Mouse (Mus musculus) intestine, postnatal 0 days (tissue): ENCODE data around the gene Nelfa. TPM values are rescaled to one million over a fixed set of nuclear protein-coding genes. Genes with fewer than 3 reads are reported as not detected.

ENCODE experiments used
- ATAC-seq: fragments of 200-750 bp; cut with Nextera tagmentation; 2 replicates; pipeline ENCODE4 v1.8.0; 2017; ENCODE audit warnings: mild to moderate bottlenecking, moderate TSS enrichment, moderate library complexity
- H3K27ac ChIP-seq: fragments of 300-500 bp; sonication (generic); 2 replicates; pipeline ENCODE4 v1.5.1; 2014; ENCODE audit warnings: mild to moderate bottlenecking, low read depth, low read length, moderate library complexity
- H3K27me3 ChIP-seq: fragments of 300-500 bp; sonication (generic); replicated peaks from 2 replicates; pipeline ENCODE4 v1.6.1; 2014; ENCODE audit warnings: low read length, mixed read lengths; ENCODE audit not compliant: control insufficient read depth, insufficient read depth
- H3K36me3 ChIP-seq: fragments of 300-500 bp; sonication (generic); 2 replicates; pipeline ENCODE4 v1.6.1; 2014; ENCODE audit warnings: mild to moderate bottlenecking, moderate library complexity; ENCODE audit not compliant: control insufficient read depth, insufficient read depth
- H3K4me1 ChIP-seq: fragments of 300-500 bp; sonication (generic); replicated peaks from 2 replicates; pipeline ENCODE4 v1.6.1; 2014; ENCODE audit warnings: antibody characterized with exemption, low read length, mixed read lengths; ENCODE audit not compliant: control insufficient read depth, insufficient read depth
- H3K4me2 ChIP-seq: fragments of 300-500 bp; sonication (generic); replicated peaks from 2 replicates; pipeline ENCODE4 v1.6.1; 2014; ENCODE audit warnings: low read depth, mild to moderate bottlenecking, moderate library complexity
- H3K4me3 ChIP-seq: fragments of 300-500 bp; sonication (generic); 2 replicates; pipeline ENCODE4 v1.5.1; 2014; ENCODE audit warnings: low read depth, low read length
- H3K9ac ChIP-seq: fragments of 300-500 bp; sonication (generic); 2 replicates; pipeline ENCODE4 v1.6.1; 2014; ENCODE audit warnings: mild to moderate bottlenecking, low read depth, low read length
- H3K9me3 ChIP-seq: fragments of 300-500 bp; sonication (generic); 2 replicates; pipeline ENCODE4 v1.6.1; 2016; ENCODE audit warnings: mixed run types; ENCODE audit not compliant: control insufficient read depth
- CTCF ChIP-seq: sonication (generic); IDR thresholded peaks from 2 replicates; pipeline ENCODE4 v1.5.1; 2016; ENCODE audit warnings: low read depth, mild to moderate bottlenecking, control low read depth, antibody characterized with exemption, moderate library complexity
- WGBS: fragments of 180-500 bp; shearing (Covaris S2); extraction: QIAGEN DNeasy Blood & Tissue Kit; methylation state at CpG from one replicate; pipeline ENCODE4 v1.1.7; 2014; 5-methylcytosine and 5-hydroxymethylcytosine counted together
- microRNA-seq: library from miRNA; unstranded; fragments of <30 nt; microRNA quantifications from one replicate; pipeline ENCODE4, GENCODE M21; 2016
- polyA plus RNA-seq: library from polyadenylated mRNA; unstranded; fragments of >200 nt; fragmentation: Nextera tagmentation; extraction: Ambion mirVana; gene quantifications from 2 replicates; pipeline ENCODE4 v1.2.1, GENCODE M21; 2015

Gene Nelfa
- polyA plus RNA-seq, 1 experiment from 2014 or later: 19.1 TPM

- H3K36me3 ChIP-seq: peaks cover 22% of the 10 kb centered on the region; the same call in 1 of the 2 replicates
Observed at GRCm38 (mm10) chr5:33853086-33853485, 83.1 kb downstream of the Nelfa start.

GRCm38 (mm10) chr5:33851466-33851865 is 84.7 kb downstream of the Nelfa start:
- H3K9me3 ChIP-seq: no peaks in the 10 kb centered on the region
- no peak for TF ChIP-seq CTCF
- no peaks in the 10 kb centered on the region for H3K27me3 ChIP-seq
- H3K4me3 ChIP-seq: no peak overlapping the region
- no peak overlapping the region for H3K4me2 ChIP-seq
- H3K27ac ChIP-seq: no peak overlapping the region
- no peaks in the 10 kb centered on the region for H3K4me1 ChIP-seq
- H3K9ac ChIP-seq: no peak overlapping the region
- H3K36me3 ChIP-seq: peaks cover 12% of the 10 kb centered on the region
- 94% methylated on average over 4 of the region's 4 CpGs for WGBS
- no peak for ATAC-seq

More at GRCm38 (mm10) chr5:33853086-33853485, 83.1 kb downstream of the Nelfa start:
- no peak overlapping the region for H3K9ac ChIP-seq
- peak; percentile 46 for TF ChIP-seq CTCF
- 97% methylated on average over 1 of the region's 1 CpGs for WGBS
- no peak overlapping the region for H3K4me3 ChIP-seq
- no peak overlapping the region for H3K27ac ChIP-seq
- no peak overlapping the region for H3K4me2 ChIP-seq
- H3K9me3 ChIP-seq: no peaks in the 10 kb centered on the region
- no peak for ATAC-seq
- no peaks in the 10 kb centered on the region for H3K4me1 ChIP-seq
- H3K27me3 ChIP-seq: no peaks in the 10 kb centered on the region

Small RNA genes within 50 kb of the gene (microRNA-seq; reads per million reads assigned to microRNA genes)
- gene Mir7024: not detected

Other genes with a start within 250 kb of the Nelfa start
- gene Fgfr3, start 214.7 kb downstream of the Nelfa start, polyA plus RNA-seq: 2.6 and 3.5 TPM in 2 replicates
- 37.8 and 40.9 TPM in 2 replicates for gene Letm1, start 153.6 kb downstream of the Nelfa start, polyA plus RNA-seq
- 12.1 and 14.1 TPM in 2 replicates for gene Nsd2, start 115.7 kb downstream of the Nelfa start, polyA plus RNA-seq
- gene Gm1673, start 47.0 kb upstream of the Nelfa start, polyA plus RNA-seq: 26.0 and 26.7 TPM in 2 replicates
- 0.10 TPM in 2 replicates for gene Nat8l, start 59.6 kb upstream of the Nelfa start, polyA plus RNA-seq
- gene Poln, start 233.0 kb upstream of the Nelfa start, polyA plus RNA-seq: 0.41 TPM in 1 of 2 replicates, not detected in the other
- gene Haus3, start 233.1 kb upstream of the Nelfa start, polyA plus RNA-seq: 9.6 and 10.1 TPM in 2 replicates